Mouse (Mus musculus) heart, embryonic 15.5 days (tissue): ENCODE data around the gene Gm49661. TPM values are rescaled to one million over a fixed set of nuclear protein-coding genes. Genes with fewer than 3 reads are reported as not detected.

Experiments
- ATAC-seq: fragments of 200-750 bp; cut with Nextera tagmentation; replicated peaks from 2 replicates; pipeline ENCODE4 v1.8.0; 2017; ENCODE audit warnings: low read depth, moderate TSS enrichment; ENCODE audit not compliant: insufficient number of reproducible peaks, insufficient read depth, low FRiP score
- H3K27ac ChIP-seq: fragments of 300-500 bp; sonication (generic); 2 replicates; pipeline ENCODE4 v1.5.1; 2015; ENCODE audit warnings: mild to moderate bottlenecking, inconsistent platforms
- H3K27me3 ChIP-seq: fragments of 300-500 bp; sonication (generic); 2 replicates; pipeline ENCODE4 v1.6.1; 2015; ENCODE audit warnings: inconsistent platforms
- H3K36me3 ChIP-seq: fragments of 300-500 bp; sonication (generic); 2 replicates; pipeline ENCODE4 v1.6.1; 2015; ENCODE audit warnings: mild to moderate bottlenecking, inconsistent platforms
- H3K4me1 ChIP-seq: fragments of 300-500 bp; sonication (generic); replicated peaks from 2 replicates; pipeline ENCODE4 v1.6.1; 2015; ENCODE audit warnings: inconsistent platforms
- H3K4me2 ChIP-seq: fragments of 300-500 bp; sonication (generic); 2 replicates; pipeline ENCODE4 v1.6.1; 2015; ENCODE audit warnings: inconsistent platforms, mild to moderate bottlenecking, moderate library complexity
- H3K4me3 ChIP-seq: fragments of 300-500 bp; sonication (generic); 2 replicates; pipeline ENCODE4 v1.5.1; 2015; ENCODE audit warnings: mild to moderate bottlenecking, inconsistent platforms
- H3K9ac ChIP-seq: fragments of 300-500 bp; sonication (generic); 2 replicates; pipeline ENCODE4 v1.6.1; 2015; ENCODE audit warnings: mild to moderate bottlenecking, inconsistent platforms
- H3K9me3 ChIP-seq: fragments of 300-500 bp; sonication (generic); replicated peaks from 2 replicates; pipeline ENCODE4 v1.6.1; 2016; ENCODE audit warnings: inconsistent platforms
- WGBS: fragments of 180-500 bp; shearing (Covaris S2); methylation state at CpG from one replicate; pipeline ENCODE4 v1.1.7; 2015; ENCODE audit warnings: mixed read lengths; 5-methylcytosine and 5-hydroxymethylcytosine counted together
- polyA plus RNA-seq: library from polyadenylated mRNA; unstranded; fragments of >200 nt; fragmentation: Nextera tagmentation; extraction: Ambion mirVana; gene quantifications from 2 replicates; pipeline ENCODE4 v1.2.1, GENCODE M21; 2015

Gene Gm49661
- polyA plus RNA-seq, 1 experiment from 2014 or later, result not detected

DNA sequence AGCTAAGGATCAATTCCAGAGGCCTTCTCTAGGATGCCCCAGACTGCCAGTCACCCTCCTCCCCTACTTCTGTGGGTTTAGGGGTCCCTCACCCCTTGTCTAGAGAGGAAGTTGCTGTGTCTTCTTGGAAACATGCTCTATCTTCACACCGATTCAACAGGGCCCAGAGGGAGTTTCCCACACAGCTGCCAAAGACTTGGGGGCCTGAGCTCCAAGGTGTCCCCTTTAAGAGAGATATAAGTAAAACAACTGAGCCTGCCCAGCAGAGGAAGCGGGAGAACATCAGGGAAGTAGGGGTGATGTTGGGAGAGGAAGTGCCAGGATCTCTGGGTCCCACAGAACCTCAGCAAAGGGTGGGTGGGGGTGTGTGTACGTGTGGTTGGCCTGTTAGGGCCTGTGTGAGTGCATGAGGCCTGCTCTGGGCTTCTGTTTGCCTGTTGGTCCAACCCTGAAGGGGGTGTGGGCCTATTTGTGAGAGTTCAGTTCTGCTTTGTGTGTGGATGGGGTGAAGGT, 13.3 kb upstream of the Gm49661 start:
- Histone ChIP-seq H3K4me3 (no peak overlapping the region), H3K4me1 (peaks cover 70% of the 10 kb centered on the region), H3K27me3 (no peaks in the 10 kb centered on the region), H3K4me2 (no peak overlapping the region), H3K9me3 (no peaks in the 10 kb centered on the region), H3K27ac (no peak overlapping the region), H3K36me3 (no peaks in the 10 kb centered on the region), H3K9ac (no peak overlapping the region)
- ATAC-seq, result no peak
- WGBS, result 55% methylated on average over 3 of the region's 3 CpGs

DNA sequence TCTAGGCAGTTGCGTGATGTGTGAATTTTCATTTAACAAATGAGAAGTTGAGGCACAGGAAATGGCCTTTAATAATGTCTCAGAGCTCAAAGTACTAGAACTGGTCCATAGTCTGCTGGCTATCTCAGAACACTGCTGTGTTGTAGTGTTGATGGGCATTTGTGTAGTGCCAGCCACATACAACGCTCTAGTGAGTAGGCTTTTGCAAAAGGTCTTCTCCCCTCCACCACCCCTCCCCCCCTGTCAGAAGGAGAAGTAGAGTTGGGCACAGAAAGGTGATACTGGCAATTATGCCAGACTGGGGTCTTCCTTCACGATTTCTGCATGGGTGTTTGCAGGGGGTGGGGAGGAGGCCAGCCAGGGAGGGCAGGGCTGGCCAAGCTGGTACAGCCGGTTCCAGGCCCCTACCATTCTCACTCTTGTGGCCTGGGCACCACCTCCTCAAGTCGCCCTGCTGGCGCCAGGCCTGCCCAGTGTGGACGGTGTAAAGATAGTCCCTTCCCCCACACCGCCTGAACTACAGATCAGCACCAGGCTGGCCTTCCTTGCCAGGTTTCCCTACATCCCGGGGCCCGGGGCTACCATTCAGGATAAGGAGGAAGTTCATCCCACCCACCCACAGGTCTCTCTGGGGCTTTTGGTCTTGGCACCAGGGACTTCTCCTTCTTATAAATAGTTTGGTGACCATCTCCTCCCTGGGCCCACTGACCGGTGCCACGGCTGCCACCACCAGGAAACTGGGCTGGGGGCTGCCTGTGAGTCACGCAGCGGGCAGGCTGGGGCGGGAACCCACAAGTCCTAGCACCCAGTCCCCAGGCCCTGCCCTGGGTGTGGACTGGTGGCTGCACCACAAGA, 12.6 kb upstream of the Gm49661 start:
- Histone ChIP-seq H3K9ac (no peak overlapping the region), H3K27me3 (no peaks in the 10 kb centered on the region), H3K4me2 (no peak overlapping the region), H3K36me3 (no peaks in the 10 kb centered on the region), H3K4me3 (no peak overlapping the region), H3K27ac (peak overlapping the region; percentile 91), H3K4me1 (peaks cover 76% of the 10 kb centered on the region), H3K9me3 (no peaks in the 10 kb centered on the region)
- 69% methylated on average over 15 of the region's 15 CpGs for WGBS
- ATAC-seq, result no peak

- H3K9me3 ChIP-seq, result no peaks in the 10 kb centered on the region
- peak overlapping the region; percentile 97 for H3K4me2 ChIP-seq
- H3K9ac ChIP-seq, result no peak overlapping the region
- H3K27ac ChIP-seq, result peak overlapping the region; percentile 91
- no peaks in the 10 kb centered on the region for H3K36me3 ChIP-seq
- no peak for ATAC-seq
- H3K27me3 ChIP-seq, result no peaks in the 10 kb centered on the region
- H3K4me3 ChIP-seq, result peak overlapping the region; percentile 66
- peaks cover 73% of the 10 kb centered on the region for H3K4me1 ChIP-seq
- WGBS, result 25% methylated on average over 11 of the region's 11 CpGs
Measured at GRCm38 (mm10) chr8:84980622-84981358, 11.6 kb upstream of the Gm49661 start.

- ATAC-seq, result peak; percentile 18
- H3K4me1 ChIP-seq, result peaks cover 73% of the 10 kb centered on the region
- WGBS, result 3% methylated on average over 38 of the region's 42 CpGs
Measured at GRCm38 (mm10) chr8:84979599-84980421, 10.6 kb upstream of the Gm49661 start.

DNA sequence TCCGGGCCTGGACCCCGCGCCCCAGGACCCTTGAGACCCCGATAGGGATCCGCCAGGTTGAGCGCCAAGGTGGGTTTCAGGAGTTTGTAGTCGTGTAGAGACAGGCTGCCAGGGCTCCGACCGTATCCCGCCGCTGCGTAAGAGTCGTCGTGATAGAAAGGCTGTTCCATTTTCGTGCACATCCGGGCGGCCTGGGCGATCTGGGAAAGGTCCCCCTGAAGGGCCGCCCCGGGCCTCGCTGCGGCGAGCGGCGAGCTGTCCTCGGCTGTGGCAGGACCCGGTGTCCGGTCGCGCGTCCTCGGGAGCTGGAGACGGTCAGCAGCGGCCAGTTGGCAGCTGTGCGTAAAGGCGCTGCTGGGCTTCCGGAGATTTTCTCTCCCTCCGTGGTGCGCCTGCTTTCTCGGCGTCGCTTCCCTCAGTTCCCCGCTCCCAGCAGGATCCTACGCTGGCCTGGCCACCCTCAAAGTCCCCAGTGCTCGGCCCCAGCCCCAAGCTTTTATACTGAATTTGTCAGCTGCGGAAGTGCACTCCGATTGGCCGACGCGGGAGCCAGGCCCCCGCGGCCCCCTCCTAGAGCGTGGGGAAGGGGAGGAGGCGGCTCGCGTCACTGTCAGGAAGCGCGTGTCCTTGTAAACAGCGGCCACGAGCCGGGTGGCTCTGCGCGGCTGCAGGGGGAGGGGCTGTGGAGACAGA, 9.2 kb upstream of the Gm49661 start, which contains the start of gene Junb:
Gene Junb, minus strand, starts transcription at position 471 of the 693 bp plus-strand sequence.
- Histone ChIP-seq H3K36me3 (peaks cover 7% of the 10 kb centered on the region), H3K9me3 (no peaks in the 10 kb centered on the region), H3K4me1 (peaks cover 70% of the 10 kb centered on the region), H3K4me2 (peak within 1 kb of the TSS; percentile 97), H3K27ac (peak within 1 kb of the TSS; percentile 91), H3K27me3 (no peaks in the 10 kb centered on the region), H3K4me3 (peak within 1 kb of the TSS; percentile 66), H3K9ac (peak within 1 kb of the TSS; percentile 79)
- ATAC-seq, result peak; percentile 67
- WGBS, result under 1% methylated on average over 63 of the region's 63 CpGs

More at GRCm38 (mm10) chr8:84979599-84980421, 10.6 kb upstream of the Gm49661 start:
- Histone ChIP-seq H3K27me3 (no peaks in the 10 kb centered on the region), H3K4me3 (peak overlapping the region; percentile 66), H3K27ac (peak overlapping the region; percentile 91), H3K4me2 (peak overlapping the region; percentile 97), H3K9me3 (no peaks in the 10 kb centered on the region), H3K36me3 (no peaks in the 10 kb centered on the region), H3K9ac (peak overlapping the region; percentile 49)

GRCm38 (mm10) chr8:84977435-84978247, 8.4 kb upstream of the Gm49661 start:
- Histone ChIP-seq H3K9me3 (no peaks in the 10 kb centered on the region), H3K36me3 (peaks cover 15% of the 10 kb centered on the region), H3K9ac (peak overlapping the region; percentile 79), H3K27me3 (no peaks in the 10 kb centered on the region), H3K4me1 (peaks cover 70% of the 10 kb centered on the region), H3K4me3 (peak overlapping the region; percentile 66), H3K27ac (peak overlapping the region; percentile 91), H3K4me2 (peak overlapping the region; percentile 97)
- ATAC-seq, result no peak
- under 1% methylated on average over 70 of the region's 70 CpGs for WGBS

GRCm38 (mm10) chr8:84976763-84977434, 7.7 kb upstream of the Gm49661 start:
- peak overlapping the region; percentile 66 for H3K4me3 ChIP-seq
- WGBS, result 2% methylated on average over 25 of the region's 25 CpGs
- H3K9ac ChIP-seq, result peak overlapping the region; percentile 79
- no peaks in the 10 kb centered on the region for H3K9me3 ChIP-seq
- ATAC-seq, result no peak
- peaks cover 64% of the 10 kb centered on the region for H3K4me1 ChIP-seq
- H3K4me2 ChIP-seq, result peak overlapping the region; percentile 97
- H3K27ac ChIP-seq, result peak overlapping the region; percentile 91
- no peaks in the 10 kb centered on the region for H3K27me3 ChIP-seq
- H3K36me3 ChIP-seq, result peaks cover 22% of the 10 kb centered on the region

DNA sequence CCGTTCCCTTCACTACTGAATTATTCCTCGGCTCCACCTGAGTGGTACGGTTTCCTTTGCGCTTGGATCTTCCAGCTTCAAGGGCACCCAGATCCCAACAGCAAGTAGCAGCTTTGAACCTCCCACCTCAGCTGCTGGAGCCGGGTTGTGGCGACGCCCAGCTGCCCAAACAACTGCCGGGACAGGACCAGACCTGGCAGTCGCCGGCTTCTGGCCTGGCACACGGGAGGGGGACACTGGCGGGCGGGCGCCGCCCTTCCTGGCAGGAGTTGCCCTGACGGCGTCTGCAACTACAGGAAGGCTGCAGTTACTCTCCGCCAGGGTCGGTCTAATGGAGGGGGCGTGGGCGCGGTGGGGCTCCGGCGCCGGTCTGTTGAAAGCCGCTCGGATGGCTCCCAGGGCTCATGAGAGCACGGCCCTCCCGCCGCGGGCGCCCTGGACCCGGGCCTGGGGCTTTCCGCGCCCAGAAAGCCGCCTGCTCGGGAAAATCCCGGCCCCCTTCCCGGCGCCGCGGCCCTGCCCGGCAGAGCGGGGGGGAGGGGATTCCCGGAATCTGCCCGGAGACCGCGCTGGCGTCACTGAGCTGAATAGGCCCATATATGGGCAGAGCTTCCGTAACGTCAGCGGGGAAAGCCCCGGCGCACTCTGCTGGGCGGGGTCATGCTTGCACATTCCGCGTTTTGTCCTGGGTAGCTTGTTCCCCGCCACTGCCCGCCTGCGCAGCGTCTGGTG, 7.0 kb upstream of the Gm49661 start:
- Histone ChIP-seq H3K9ac (peak overlapping the region; percentile 79), H3K4me3 (peak overlapping the region; percentile 66), H3K36me3 (peaks cover 28% of the 10 kb centered on the region), H3K9me3 (no peaks in the 10 kb centered on the region), H3K4me2 (peak overlapping the region; percentile 97), H3K27ac (peak overlapping the region; percentile 91), H3K27me3 (no peaks in the 10 kb centered on the region), H3K4me1 (peaks cover 58% of the 10 kb centered on the region)
- WGBS, result under 1% methylated on average over 58 of the region's 61 CpGs
- peak; percentile 80 for ATAC-seq

- H3K4me1 ChIP-seq, result peaks cover 58% of the 10 kb centered on the region
- H3K4me2 ChIP-seq, result peak overlapping the region; percentile 97
- peak overlapping the region; percentile 91 for H3K27ac ChIP-seq
- no peaks in the 10 kb centered on the region for H3K27me3 ChIP-seq
- 32% methylated on average over 7 of the region's 7 CpGs for WGBS
- ATAC-seq, result no peak
- H3K4me3 ChIP-seq, result peak overlapping the region; percentile 66; the same call in 1 of the 2 replicates
- peaks cover 31% of the 10 kb centered on the region for H3K36me3 ChIP-seq
- H3K9me3 ChIP-seq, result no peaks in the 10 kb centered on the region
- H3K9ac ChIP-seq, result no peak overlapping the region
Measured at GRCm38 (mm10) chr8:84975434-84975833, 6.2 kb upstream of the Gm49661 start.
